ENCODE assay signal across 8 mouse cellular contexts in the genomic region with DNA sequence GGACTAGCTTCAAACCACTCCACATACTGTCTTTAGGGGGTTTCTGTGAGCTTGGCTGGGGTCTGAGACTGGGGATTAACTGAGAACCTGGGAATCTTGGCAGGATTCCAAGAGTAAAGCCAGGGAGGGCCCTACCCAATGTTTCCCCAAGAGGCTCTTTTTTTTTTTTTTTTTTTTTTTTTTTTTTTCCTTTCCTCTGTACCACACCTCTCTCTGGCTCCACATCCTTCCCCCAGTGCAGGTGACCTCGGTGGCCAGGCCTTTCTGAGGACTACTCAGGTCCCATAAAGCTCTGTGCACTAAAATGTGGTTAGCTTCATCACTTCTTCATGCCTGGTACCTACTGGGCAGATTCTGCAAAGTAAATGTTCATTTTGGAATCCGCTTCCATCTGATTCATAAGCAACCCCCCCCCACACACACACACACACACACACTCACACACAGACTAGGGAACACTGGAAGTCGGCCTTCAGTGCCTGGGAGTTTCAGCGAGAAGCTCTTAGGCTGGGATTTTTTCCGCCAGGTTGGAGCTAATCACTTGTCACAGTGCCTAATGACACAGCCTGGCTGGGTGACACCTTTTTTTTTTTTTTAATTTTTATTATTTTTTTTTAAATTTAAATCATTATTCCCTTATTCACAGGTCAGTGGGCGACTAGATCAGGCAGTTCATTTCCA. TPM values are rescaled to one million over a fixed set of nuclear protein-coding genes. Genes with fewer than 3 reads are reported as not detected.
A peak's percentile ranks its signal among the peaks of the same experiment; 100 is the strongest.
DNase-seq lines count a peak whose midpoint lies in the region; ATAC-seq lines count a peak whose summit lies in the region.

No protein-coding gene starts in this region.

- H3K4me2 ChIP-seq in heart, embryonic 16.5 days (ENCODE audit: low read depth, low read length) = peak overlapping the region; percentile 96
- H3K4me2 ChIP-seq in intestine, embryonic 16.5 days (ENCODE audit: low read depth, low read length) = peak overlapping the region; percentile 89
- peak overlapping the region; percentile 65 for H3K4me2 ChIP-seq in neural tube, embryonic 11.5 days (ENCODE audit: low read depth)

- intact Hi-C loops in heart, postnatal 10 days (cut with DNase I) = no loop called here

- H3K9ac ChIP-seq in heart, embryonic 16.5 days (ENCODE audit: low read length) = peak overlapping the region; percentile 63; the same call in 1 of the 2 replicates
- peak overlapping the region; percentile 63; the same call in 1 of the 2 replicates for H3K9ac ChIP-seq in intestine, embryonic 16.5 days (ENCODE audit: low read depth, low read length)
- H3K9ac ChIP-seq in neural tube, embryonic 11.5 days (ENCODE audit: low read length) = no peak overlapping the region; the same call in 1 of the 2 replicates

- H3K4me1 ChIP-seq in heart, embryonic 16.5 days (ENCODE audit: control insufficient read depth, insufficient read depth, low read length) = peaks cover 3% of the 10 kb centered on the region; the same call in 1 of the 2 replicates
- 0 out of 2 replicates have a peak, but pooled peaks cover 3% of the 10 kb centered on the region for H3K4me1 ChIP-seq in intestine, embryonic 16.5 days (ENCODE audit: control insufficient read depth, insufficient read depth, low read length)
- peaks cover 3% of the 10 kb centered on the region; the same call in 1 of the 2 replicates for H3K4me1 ChIP-seq in neural tube, embryonic 11.5 days (ENCODE audit: control insufficient read depth, insufficient read depth, low read length)

- 3% methylated on average over 6 of the region's 6 CpGs for WGBS in heart, embryonic 16.5 days
- 6% methylated on average over 6 of the region's 6 CpGs for WGBS in intestine, embryonic 16.5 days
- WGBS in neural tube, embryonic 11.5 days = 4% methylated on average over 6 of the region's 6 CpGs

- no peak overlapping the region for H3K27ac ChIP-seq in heart, embryonic 16.5 days (ENCODE audit: low read length)
- no peak overlapping the region for H3K27ac ChIP-seq in intestine, embryonic 16.5 days (ENCODE audit: low read length)
- no peak overlapping the region for H3K27ac ChIP-seq in neural tube, embryonic 11.5 days (ENCODE audit: low read depth, low read length)

- peak overlapping the region; percentile 67 for H3K4me3 ChIP-seq in heart, embryonic 16.5 days (ENCODE audit: low read length)
- H3K4me3 ChIP-seq in intestine, embryonic 16.5 days (ENCODE audit: low read length) = peak overlapping the region; percentile 61
- peak overlapping the region; percentile 54 for H3K4me3 ChIP-seq in neural tube, embryonic 11.5 days (ENCODE audit: low read depth, low read length)

- DNase-seq in heart, postnatal 10 days = no peak
- peak; percentile 7 for DNase-seq in embryo, embryonic 9.5 days (ENCODE audit: extremely low spot score)
- DNase-seq in neural tube, embryonic 11.5 days (ENCODE audit: low spot score) = peak; percentile 15
- no peak for DNase-seq in spleen, adult 12 weeks (ENCODE audit: low spot score)
- DNase-seq in kidney, postnatal 10 days = no peak
- DNase-seq in adrenal gland, postnatal 36 days = no peak

- peaks cover 42% of the 10 kb centered on the region for H3K27me3 ChIP-seq in heart, embryonic 16.5 days (ENCODE audit: control insufficient read depth, insufficient read depth, low read length)
- H3K27me3 ChIP-seq in intestine, embryonic 16.5 days (replicated peaks; ENCODE audit: control insufficient read depth, insufficient read depth, low read length) = peaks cover 34% of the 10 kb centered on the region
- peaks cover 27% of the 10 kb centered on the region for H3K27me3 ChIP-seq in neural tube, embryonic 11.5 days (ENCODE audit: control insufficient read depth, insufficient read depth, low read length)

- no peak for ATAC-seq in heart, embryonic 16.5 days (replicated peaks; ENCODE audit: extremely low read depth, insufficient read depth, low FRiP score)
- peak; percentile 32; the same call in 1 of the 2 replicates for ATAC-seq in intestine, embryonic 16.5 days
- peak; percentile 28 for ATAC-seq in neural tube, embryonic 11.5 days (ENCODE audit: insufficient read depth, low FRiP score, low TSS enrichment)

- H3K9me3 ChIP-seq in heart, embryonic 16.5 days (replicated peaks; ENCODE audit: control insufficient read depth, low read length) = no peaks in the 10 kb centered on the region
- H3K9me3 ChIP-seq in intestine, embryonic 16.5 days (ENCODE audit: control insufficient read depth, low read length) = no peaks in the 10 kb centered on the region
- no peaks in the 10 kb centered on the region for H3K9me3 ChIP-seq in neural tube, embryonic 11.5 days (ENCODE audit: control insufficient read depth, low read length)

- no peaks in the 10 kb centered on the region for H3K36me3 ChIP-seq in heart, embryonic 16.5 days (ENCODE audit: control insufficient read depth, insufficient read depth)
- no peaks in the 10 kb centered on the region for H3K36me3 ChIP-seq in intestine, embryonic 16.5 days (ENCODE audit: control insufficient read depth, insufficient read depth, low read length)
- no peaks in the 10 kb centered on the region for H3K36me3 ChIP-seq in neural tube, embryonic 11.5 days (ENCODE audit: control insufficient read depth, insufficient read depth, low read length)

RNA-seq across cellular contexts. Expression of a gene that starts 0.7 kb away (rescaled TPM):
- 0.13 and 0.15 TPM in 2 replicates for polyA plus RNA-seq in heart, embryonic 16.5 days (2015; fragmentation: Nextera tagmentation; extraction: Ambion mirVana)
- total RNA-seq in heart, postnatal 10 days (2021) = under 1 TPM in 1 of 2 experiments, not detected in 1; 0.10 TPM
- polyA plus RNA-seq in intestine, embryonic 16.5 days (2015; fragmentation: Nextera tagmentation; extraction: Ambion mirVana) = 1.3 and 1.4 TPM in 2 replicates
- polyA plus RNA-seq in neural tube, embryonic 11.5 days (2014; fragmentation: Nextera tagmentation; extraction: Ambion mirVana) = 5.4 and 5.8 TPM in 2 replicates
- not detected for total RNA-seq in adrenal gland, postnatal 36 days (2021)

Comparison
In these comparisons a context has a peak if more than half of its experiments do, and no peak if none do; other contexts are left out.
1. DNase-seq: peak in embryo, embryonic 9.5 days (single experiment) and neural tube, embryonic 11.5 days (single experiment); none in heart, postnatal 10 days (0 of 2), spleen, adult 12 weeks (single experiment), kidney, postnatal 10 days (single experiment) and adrenal gland, postnatal 36 days (0 of 2).
2. Peak in every context shown above with its lines, with median percentiles within 50 percentile points of each other: H3K4me2 ChIP-seq and H3K4me3 ChIP-seq.